Mouse (Mus musculus): Measurements from ENCODE around the gene Otud5. TPM values are rescaled to one million over a fixed set of nuclear protein-coding genes. Genes with fewer than 3 reads are reported as not detected.

The Otud5 gene
- polyA plus RNA-seq, 1 experiment, result 32.0 TPM

GRCm38 (mm10) chrX:7854578-7854977, 13.4 kb downstream of the Otud5 start:
- TF ChIP-seq USF1 (IDR thresholded peaks at IDR 0.05; ENCODE audit: low read depth) (no peak), MYOD1 (IDR thresholded peaks at IDR 0.05; ENCODE audit: control insufficient read depth, insufficient read length, low read depth) (no peak), MYOG (IDR thresholded peaks at IDR 0.05; ENCODE audit: control insufficient read depth, extremely low read depth, insufficient read length) (no peak), CTCF (IDR thresholded peaks at IDR 0.05; ENCODE audit: control insufficient read depth, insufficient read depth, insufficient read length) (peak; percentile 7), FOSL1 (IDR thresholded peaks at IDR 0.05; ENCODE audit: insufficient read depth, low read length, poor library complexity, severe bottlenecking) (no peak)
- H3K27me3 ChIP-seq (ENCODE audit: control insufficient read depth, insufficient read depth, insufficient read length), result no peaks in the 10 kb centered on the region
- peaks cover 11% of the 10 kb centered on the region for H3K36me3 ChIP-seq (ENCODE audit: control insufficient read depth, insufficient read depth)
- no peaks in the 10 kb centered on the region for H3K79me2 ChIP-seq (ENCODE audit: control insufficient read depth, insufficient read depth)
- H3ac ChIP-seq (ENCODE audit: control insufficient read depth, insufficient read length, low read depth), result no peak overlapping the region
- H3K4me3 ChIP-seq (ENCODE audit: insufficient read depth, poor library complexity, severe bottlenecking), result no peak overlapping the region
- peaks cover 10% of the 10 kb centered on the region for H3K79me3 ChIP-seq (ENCODE audit: low read depth)

GRCm38 (mm10) chrX:7859191-7859753, 18.1 kb downstream of the Otud5 start:
- no peak for TF ChIP-seq MYOG (IDR thresholded peaks at IDR 0.05; ENCODE audit: control insufficient read depth, extremely low read depth, insufficient read length)
- TF ChIP-seq CTCF (IDR thresholded peaks at IDR 0.05; ENCODE audit: control insufficient read depth, insufficient read depth, insufficient read length), result no peak
- TF ChIP-seq FOSL1 (IDR thresholded peaks at IDR 0.05; ENCODE audit: insufficient read depth, low read length, poor library complexity, severe bottlenecking), result no peak
- TF ChIP-seq USF1 (IDR thresholded peaks at IDR 0.05; ENCODE audit: low read depth), result no peak
- no peak for TF ChIP-seq CEBPB (IDR thresholded peaks at IDR 0.05; ENCODE audit: low read depth)
- no peak for TF ChIP-seq MYOD1 (IDR thresholded peaks at IDR 0.05; ENCODE audit: control insufficient read depth, insufficient read length, low read depth)
- no peak for TF ChIP-seq MAX (IDR thresholded peaks at IDR 0.05)
- Histone ChIP-seq H3K27me3 (ENCODE audit: control insufficient read depth, insufficient read depth, insufficient read length) (no peaks in the 10 kb centered on the region), H3ac (ENCODE audit: control insufficient read depth, insufficient read length, low read depth) (no peak overlapping the region), H3K36me3 (ENCODE audit: control insufficient read depth, insufficient read depth) (peaks cover 3% of the 10 kb centered on the region), H3K79me3 (ENCODE audit: low read depth) (peaks cover 5% of the 10 kb centered on the region), H3K4me3 (ENCODE audit: insufficient read depth, poor library complexity, severe bottlenecking) (no peak overlapping the region), H3K79me2 (ENCODE audit: control insufficient read depth, insufficient read depth) (peaks cover 14% of the 10 kb centered on the region)

- Histone ChIP-seq H3K36me3 (ENCODE audit: control insufficient read depth, insufficient read depth) (no peaks in the 10 kb centered on the region), H3K79me2 (ENCODE audit: control insufficient read depth, insufficient read depth) (peaks cover 22% of the 10 kb centered on the region), H3K27me3 (ENCODE audit: control insufficient read depth, insufficient read depth, insufficient read length) (no peaks in the 10 kb centered on the region), H3K4me3 (ENCODE audit: insufficient read depth, poor library complexity, severe bottlenecking) (no peak overlapping the region), H3K79me3 (ENCODE audit: low read depth) (peaks cover 7% of the 10 kb centered on the region), H3ac (ENCODE audit: control insufficient read depth, insufficient read length, low read depth) (no peak overlapping the region)
- TF ChIP-seq MYOD1 (IDR thresholded peaks at IDR 0.05; ENCODE audit: control insufficient read depth, insufficient read length, low read depth) (no peak), CEBPB (IDR thresholded peaks at IDR 0.05; ENCODE audit: low read depth) (no peak), USF1 (IDR thresholded peaks at IDR 0.05; ENCODE audit: low read depth) (no peak), MYOG (IDR thresholded peaks at IDR 0.05; ENCODE audit: control insufficient read depth, extremely low read depth, insufficient read length) (no peak), MAX (IDR thresholded peaks at IDR 0.05) (no peak), FOSL1 (IDR thresholded peaks at IDR 0.05; ENCODE audit: insufficient read depth, low read length, poor library complexity, severe bottlenecking) (no peak), CTCF (IDR thresholded peaks at IDR 0.05; ENCODE audit: control insufficient read depth, insufficient read depth, insufficient read length) (no peak)
Observed at GRCm38 (mm10) chrX:7863181-7863580, 22.0 kb downstream of the Otud5 start.

- TF ChIP-seq CEBPB (IDR thresholded peaks at IDR 0.05; ENCODE audit: low read depth) (no peak), USF1 (IDR thresholded peaks at IDR 0.05; ENCODE audit: low read depth) (no peak), MAX (IDR thresholded peaks at IDR 0.05) (no peak), MYOG (IDR thresholded peaks at IDR 0.05; ENCODE audit: control insufficient read depth, extremely low read depth, insufficient read length) (no peak), FOSL1 (IDR thresholded peaks at IDR 0.05; ENCODE audit: insufficient read depth, low read length, poor library complexity, severe bottlenecking) (no peak), MYOD1 (IDR thresholded peaks at IDR 0.05; ENCODE audit: control insufficient read depth, insufficient read length, low read depth) (no peak), CTCF (IDR thresholded peaks at IDR 0.05; ENCODE audit: control insufficient read depth, insufficient read depth, insufficient read length) (no peak)
- H3K36me3 ChIP-seq (ENCODE audit: control insufficient read depth, insufficient read depth), result no peaks in the 10 kb centered on the region
- peaks cover 22% of the 10 kb centered on the region for H3K79me2 ChIP-seq (ENCODE audit: control insufficient read depth, insufficient read depth)
- no peaks in the 10 kb centered on the region for H3K27me3 ChIP-seq (ENCODE audit: control insufficient read depth, insufficient read depth, insufficient read length)
- H3K4me3 ChIP-seq (ENCODE audit: insufficient read depth, poor library complexity, severe bottlenecking), result no peak overlapping the region
- peaks cover 4% of the 10 kb centered on the region for H3K79me3 ChIP-seq (ENCODE audit: low read depth)
- H3ac ChIP-seq (ENCODE audit: control insufficient read depth, insufficient read length, low read depth), result no peak overlapping the region
Observed at GRCm38 (mm10) chrX:7864551-7864950, 23.4 kb downstream of the Otud5 start.

- peaks cover 19% of the 10 kb centered on the region for H3K79me2 ChIP-seq (ENCODE audit: control insufficient read depth, insufficient read depth)
- peaks cover 4% of the 10 kb centered on the region for H3K79me3 ChIP-seq (ENCODE audit: low read depth)
- no peak overlapping the region for H3ac ChIP-seq (ENCODE audit: control insufficient read depth, insufficient read length, low read depth)
- no peak overlapping the region for H3K4me3 ChIP-seq (ENCODE audit: insufficient read depth, poor library complexity, severe bottlenecking)
- no peaks in the 10 kb centered on the region for H3K36me3 ChIP-seq (ENCODE audit: control insufficient read depth, insufficient read depth)
- TF ChIP-seq USF1 (IDR thresholded peaks at IDR 0.05; ENCODE audit: low read depth) (no peak), MYOD1 (IDR thresholded peaks at IDR 0.05; ENCODE audit: control insufficient read depth, insufficient read length, low read depth) (no peak), FOSL1 (IDR thresholded peaks at IDR 0.05; ENCODE audit: insufficient read depth, low read length, poor library complexity, severe bottlenecking) (no peak), MYOG (IDR thresholded peaks at IDR 0.05; ENCODE audit: control insufficient read depth, extremely low read depth, insufficient read length) (no peak), CEBPB (IDR thresholded peaks at IDR 0.05; ENCODE audit: low read depth) (no peak), CTCF (IDR thresholded peaks at IDR 0.05; ENCODE audit: control insufficient read depth, insufficient read depth, insufficient read length) (no peak), MAX (IDR thresholded peaks at IDR 0.05) (no peak)
- no peaks in the 10 kb centered on the region for H3K27me3 ChIP-seq (ENCODE audit: control insufficient read depth, insufficient read depth, insufficient read length)
Observed at GRCm38 (mm10) chrX:7865343-7865742, 24.2 kb downstream of the Otud5 start.
